Mouse (Mus musculus) cortical plate, adult 2 months (tissue): Measurements from ENCODE around the gene Tfrc.

Source experiments
- CTCF ChIP-seq: fragments of 200-500 bp; IDR thresholded peaks from 2 replicates; pipeline ENCODE4 v1.5.1; 2011; ENCODE audit warnings: mild to moderate bottlenecking, control low read depth, low read length; ENCODE audit not compliant: insufficient read depth; ENCODE audit errors: extremely low read depth
- POLR2A ChIP-seq: fragments of 200-500 bp; IDR thresholded peaks from 2 replicates; pipeline ENCODE4 v1.6.1; 2011; ENCODE audit warnings: mild to moderate bottlenecking, low read length, control low read depth; ENCODE audit not compliant: insufficient read depth; ENCODE audit errors: extremely low read depth

GRCm38 (mm10) chr16:32572528-32572927 is 36.2 kb upstream of the Tfrc start:
- TF ChIP-seq CTCF: no peak
- TF ChIP-seq POLR2A: no peak
